In the genomic region with DNA sequence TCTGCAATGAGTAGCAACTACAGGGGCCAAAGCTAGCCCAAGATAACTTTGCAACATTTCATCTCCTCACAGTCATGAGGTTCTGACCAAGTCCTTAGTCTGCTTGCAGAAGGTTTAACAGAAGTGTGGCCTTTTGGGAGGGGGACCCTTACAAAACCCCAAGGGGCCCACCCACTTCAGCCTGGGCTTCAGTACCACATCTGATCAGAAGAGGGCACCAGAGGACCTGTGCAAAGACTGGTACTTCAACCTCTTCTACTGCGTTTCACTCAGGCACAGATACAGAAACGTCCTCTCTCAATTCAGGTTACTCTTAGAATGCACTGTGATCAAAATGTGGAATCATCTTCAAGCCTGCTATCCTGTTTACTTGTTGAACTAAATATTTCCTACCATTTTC, we compare ENCODE assay signal across 7 mouse cellular contexts. TPM values are rescaled to one million over a fixed set of nuclear protein-coding genes. Genes with fewer than 3 reads are reported as not detected.
DNase-seq lines count a peak whose midpoint lies in the region; ATAC-seq and TF ChIP-seq lines count a peak whose summit lies in the region.

No protein-coding gene starts in this region.

- no peaks in the 10 kb centered on the region for H3K9me3 ChIP-seq in E14TG2a.4 (ENCODE audit: low read length)

- DNase-seq in ZHBTc4 (ENCODE audit: low read depth, low spot score), result peak; percentile 80
- DNase-seq in cerebellum, postnatal 36 days, result peak; percentile 57 to 65
- peak; percentile 44 for DNase-seq in gastrocnemius, postnatal 14 days
- peak; percentile 24 for DNase-seq in layer of hippocampus, adult 9-11 months
- peak; percentile 59 to 78 for DNase-seq in spleen, postnatal 14 days (ENCODE audit: low spot score in 2 of 2)

- H3K4me1 ChIP-seq in E14TG2a.4 (replicated peaks; ENCODE audit: low read depth, low read length), result no peaks in the 10 kb centered on the region

- no peaks in the 10 kb centered on the region for H3K36me3 ChIP-seq in E14TG2a.4 (ENCODE audit: insufficient read depth, low read length)

- no peak overlapping the region for H3K4me3 ChIP-seq in E14TG2a.4 (replicated peaks; ENCODE audit: low read length)

- peak; percentile 74 for TF ChIP-seq CTCF in E14TG2a.4 (conservative IDR thresholded peaks at IDR 0.05; ENCODE audit: low read length)

- intact Hi-C loops in gastrocnemius, postnatal 14 days (cut with DNase I; ENCODE audit: low total_unique reads), result loop anchor here (5.0 kb wide), 1 partner anchor 197 kb away; no protein-coding TSS in a partner anchor

- ATAC-seq in megakaryocyte, adult 5-6 weeks (ENCODE audit: poor library complexity, severe bottlenecking), result peak; percentile 58

- 0 out of 2 replicates have a peak, but pooled peaks cover under 1% of the 10 kb centered on the region for H3K27me3 ChIP-seq in E14TG2a.4 (ENCODE audit: insufficient read depth, low read length)

RNA-seq across cellular contexts. Expression of a gene that starts 30.0 kb away (rescaled TPM):
- total RNA-seq in gastrocnemius, postnatal 14 days (2021), result not detected
- total RNA-seq in megakaryocyte, adult 5-6 weeks (2015), result not detected in 2 replicates
- 0.18 TPM in 1 of 2 replicates, not detected in the other for total RNA-seq in megakaryocyte, adult 5-6 weeks (2017)

RNA-seq across cellular contexts. Expression of a gene that starts 42.3 kb away (rescaled TPM):
- 10 to 100 TPM; 63.2 to 64.1 TPM for total RNA-seq in gastrocnemius, postnatal 14 days (2021)
- 93.2 and 94.6 TPM in 2 replicates for total RNA-seq in megakaryocyte, adult 5-6 weeks (2015)
- 115 and 117 TPM in 2 replicates for total RNA-seq in megakaryocyte, adult 5-6 weeks (2017)

Comparison
In these comparisons a context has a peak if more than half of its experiments do, and no peak if none do; other contexts are left out.
1. DNase-seq: peak in every context shown above with its lines; median percentile 80 in ZHBTc4; 68 in spleen, postnatal 14 days; 61 in cerebellum, postnatal 36 days; 44 in gastrocnemius, postnatal 14 days; 24 in layer of hippocampus, adult 9-11 months.